Mouse (Mus musculus) bone marrow macrophage, adult 2 months (primary cell): ENCODE measurements around the gene Gm44965. TPM values are rescaled to one million over a fixed set of nuclear protein-coding genes. Genes with fewer than 3 reads are reported as not detected.

Experiments used
- H3K27ac ChIP-seq: 2 replicates; pipeline ENCODE4 v1.5.1; 2012; ENCODE audit warnings: low read depth, low read length; ENCODE audit not compliant: insufficient read depth
- H3K4me1 ChIP-seq: 2 replicates; pipeline ENCODE4 v1.6.1; 2012; ENCODE audit warnings: low read length; ENCODE audit not compliant: control insufficient read depth, insufficient read depth
- H3K4me3 ChIP-seq: 2 replicates; pipeline ENCODE4 v1.5.1; 2012; ENCODE audit warnings: mild to moderate bottlenecking, low read length, moderate library complexity; ENCODE audit not compliant: insufficient read depth
- CTCF ChIP-seq: IDR thresholded peaks from 2 replicates; pipeline ENCODE4 v1.5.1; 2012; ENCODE audit warnings: low read depth, mild to moderate bottlenecking, low read length, moderate library complexity
- POLR2A ChIP-seq: IDR thresholded peaks from 2 replicates; pipeline ENCODE4 v1.6.1; 2012; ENCODE audit warnings: mild to moderate bottlenecking, low read depth, low read length, borderline replicate concordance
- polyA plus RNA-seq: library from polyadenylated mRNA; stranded (reverse); fragments of >200 nt; gene quantifications from 2 replicates; pipeline ENCODE4 v1.2.4, GENCODE M21; 2012; ENCODE audit not compliant: missing spikeins, insufficient read depth, insufficient read length

The Gm44965 gene
- polyA plus RNA-seq, 1 experiment = not detected

DNA sequence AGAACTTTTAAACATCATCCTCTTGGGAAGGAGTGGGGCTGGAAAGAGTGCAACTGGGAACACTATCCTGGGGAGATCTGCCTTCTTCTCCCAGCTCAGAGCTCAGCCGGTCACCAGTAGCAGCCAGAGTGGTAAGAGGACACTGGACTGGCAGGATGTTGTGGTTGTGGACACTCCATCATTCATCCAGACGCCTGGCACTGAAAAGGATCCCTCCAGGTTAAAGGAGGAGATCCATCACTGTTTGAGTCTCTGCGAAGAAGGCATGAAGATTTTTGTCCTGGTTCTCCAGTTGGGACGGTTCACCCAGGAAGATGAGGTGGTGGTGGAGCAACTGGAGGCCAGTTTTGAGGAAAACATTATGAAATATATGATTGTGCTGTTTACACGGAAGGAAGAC is 65.0 kb downstream of the Gm44965 start:
- Histone ChIP-seq H3K4me3 (no peak overlapping the region), H3K4me1 (no peaks in the 10 kb centered on the region), H3K27ac (no peak overlapping the region)
- TF ChIP-seq POLR2A (no peak), CTCF (no peak)

DNA sequence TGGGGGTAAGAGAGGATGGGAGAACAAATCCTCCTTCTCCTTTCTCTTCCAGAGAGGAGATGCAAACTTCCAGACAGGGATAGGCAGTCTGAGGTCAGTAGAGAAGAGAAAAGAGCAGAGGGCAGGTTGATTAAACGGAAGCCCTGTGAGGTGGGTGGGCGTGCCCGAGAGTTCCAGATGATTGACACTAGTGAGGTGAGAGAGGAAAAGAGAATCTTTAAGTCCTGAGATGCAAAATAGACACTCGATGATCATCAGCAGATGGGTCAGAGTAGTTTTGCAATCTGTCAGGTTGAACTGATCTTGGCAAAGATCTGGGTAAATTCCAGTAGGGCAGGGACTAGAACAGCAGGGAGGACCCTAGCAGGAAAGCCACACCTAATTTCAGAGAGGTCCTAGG is 71.0 kb downstream of the Gm44965 start:
- no peak for TF ChIP-seq CTCF
- TF ChIP-seq POLR2A = no peak
- no peaks in the 10 kb centered on the region for H3K4me1 ChIP-seq

DNA sequence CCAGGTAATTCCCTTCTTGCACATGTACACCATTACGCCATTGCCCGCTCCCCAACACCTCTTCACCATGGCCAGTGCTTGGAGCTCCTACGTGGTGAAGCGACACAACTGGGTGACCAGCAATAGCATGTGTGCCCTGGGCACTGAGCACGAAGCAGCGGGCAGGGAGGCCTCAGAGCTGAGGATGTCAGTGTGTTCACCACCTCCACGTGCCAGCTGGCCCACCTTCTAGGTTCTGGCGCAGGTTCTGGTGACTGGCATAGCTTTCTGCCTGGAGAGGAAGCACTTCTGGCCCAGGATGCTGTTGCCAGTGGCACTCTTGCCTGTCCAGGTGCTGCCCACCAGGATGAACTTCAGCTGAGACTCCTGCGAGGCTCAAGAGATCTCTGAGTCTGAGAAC is 71.7 kb downstream of the Gm44965 start:
- Histone ChIP-seq H3K4me3 (no peak overlapping the region), H3K4me1 (no peaks in the 10 kb centered on the region)

More for the DNA sequence above, 71.0 kb downstream of the Gm44965 start:
- H3K4me3 ChIP-seq = no peak overlapping the region
- no peak overlapping the region for H3K27ac ChIP-seq

DNA sequence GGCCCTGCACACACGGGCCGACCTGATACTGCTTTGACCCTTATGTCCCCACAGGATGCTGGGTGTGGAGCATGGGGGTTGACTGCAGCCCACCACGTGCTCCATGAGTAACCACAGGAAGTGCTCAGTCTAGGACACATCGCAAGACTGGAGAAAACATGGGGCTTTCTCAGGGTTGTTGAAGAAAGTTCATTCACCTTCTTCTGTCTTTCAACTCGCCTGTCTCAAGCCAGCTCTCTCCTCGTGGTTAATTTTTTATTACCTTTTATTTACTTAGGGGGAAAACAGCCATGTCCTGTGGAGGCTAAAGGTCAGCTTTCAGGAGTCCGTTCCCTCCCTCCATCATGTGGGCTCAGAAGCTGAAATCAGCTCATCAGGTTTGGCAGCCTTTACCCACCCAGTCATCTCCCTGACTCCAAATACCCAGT is 72.4 kb downstream of the Gm44965 start:
- H3K4me1 ChIP-seq = no peaks in the 10 kb centered on the region
- no peak overlapping the region for H3K27ac ChIP-seq

More for the DNA sequence above, 71.7 kb downstream of the Gm44965 start:
- TF ChIP-seq CTCF (no peak), POLR2A (no peak)
- H3K27ac ChIP-seq = no peak overlapping the region

DNA sequence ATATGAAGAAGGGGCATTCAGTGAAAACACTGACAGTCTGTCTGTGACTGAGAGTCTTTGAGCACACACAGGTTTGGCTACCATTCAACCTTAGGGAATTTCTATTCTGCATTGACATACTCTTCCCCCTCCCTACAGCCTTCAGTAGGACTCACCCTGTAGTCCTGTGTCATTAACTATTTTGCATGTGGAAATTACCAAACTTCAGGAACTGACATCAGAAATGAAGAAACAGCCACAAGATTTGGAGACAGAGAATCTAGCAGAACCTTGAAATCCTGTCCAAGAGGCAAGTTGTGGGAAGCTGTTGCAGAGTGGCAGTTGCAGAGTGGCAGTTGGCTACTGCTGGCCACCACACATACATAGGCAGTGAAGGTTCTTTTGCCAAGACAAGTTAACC is 74.3 kb downstream of the Gm44965 start:
- Histone ChIP-seq H3K4me3 (no peak overlapping the region), H3K27ac (no peak overlapping the region), H3K4me1 (no peaks in the 10 kb centered on the region)
- TF ChIP-seq POLR2A (no peak), CTCF (no peak)

More for the DNA sequence above, 72.4 kb downstream of the Gm44965 start:
- H3K4me3 ChIP-seq = no peak overlapping the region
- TF ChIP-seq CTCF (no peak), POLR2A (no peak)

Other genes with a start within 250 kb of the Gm44965 start
- 4.3 and 5.1 TPM in 2 replicates for gene Krba1, start 198.4 kb upstream of the Gm44965 start, polyA plus RNA-seq
- 44.4 and 50.9 TPM in 2 replicates for gene Zfp467, start 148.1 kb upstream of the Gm44965 start, polyA plus RNA-seq
- gene Sspo, start 145.7 kb upstream of the Gm44965 start, polyA plus RNA-seq = 0.11 TPM in 1 of 2 replicates, not detected in the other
- 1.2 TPM in 1 of 2 replicates, not detected in the other for gene Atp6v0e2, start 56.3 kb upstream of the Gm44965 start, polyA plus RNA-seq
- 17.3 and 19.1 TPM in 2 replicates for gene Lrrc61, start 39.1 kb upstream of the Gm44965 start, polyA plus RNA-seq
- not detected in 2 replicates for gene Rarres2, start 21.2 kb upstream of the Gm44965 start, polyA plus RNA-seq
- gene Gm45021, start 4.3 kb upstream of the Gm44965 start, polyA plus RNA-seq = not detected in 2 replicates
- gene Repin1, start 58 bp upstream of the Gm44965 start, polyA plus RNA-seq = 10.7 and 13.3 TPM in 2 replicates
- 2.9 TPM in 2 replicates for gene Zfp775, start 8.1 kb downstream of the Gm44965 start, polyA plus RNA-seq
- 0.15 TPM in 1 of 2 replicates, not detected in the other for gene AI854703, start 32.8 kb downstream of the Gm44965 start, polyA plus RNA-seq
- not detected in 2 replicates for gene Gimap8, start 53.3 kb downstream of the Gm44965 start, polyA plus RNA-seq
- not detected in 2 replicates for gene Gimap9, start 82.2 kb downstream of the Gm44965 start, polyA plus RNA-seq
- 0.40 TPM in 1 of 2 replicates, not detected in the other for gene Gimap4, start 90.6 kb downstream of the Gm44965 start, polyA plus RNA-seq
- 0.46 TPM in 1 of 2 replicates, not detected in the other for gene Gimap6, start 114.3 kb downstream of the Gm44965 start, polyA plus RNA-seq
- not detected in 2 replicates for gene Gm28053, start 124.7 kb downstream of the Gm44965 start, polyA plus RNA-seq
- not detected in 2 replicates for gene Gimap7, start 124.7 kb downstream of the Gm44965 start, polyA plus RNA-seq
- not detected in 2 replicates for gene Gimap1, start 145.1 kb downstream of the Gm44965 start, polyA plus RNA-seq
- not detected in 2 replicates for gene Gimap5, start 152.3 kb downstream of the Gm44965 start, polyA plus RNA-seq
- not detected in 2 replicates for gene Gimap3, start 176.9 kb downstream of the Gm44965 start, polyA plus RNA-seq
- 376 and 481 TPM in 2 replicates for gene Tmem176a, start 247.0 kb downstream of the Gm44965 start, polyA plus RNA-seq
- gene Tmem176b, start 247.6 kb downstream of the Gm44965 start, polyA plus RNA-seq = 992 and 1,024 TPM in 2 replicates